In the genomic region with DNA sequence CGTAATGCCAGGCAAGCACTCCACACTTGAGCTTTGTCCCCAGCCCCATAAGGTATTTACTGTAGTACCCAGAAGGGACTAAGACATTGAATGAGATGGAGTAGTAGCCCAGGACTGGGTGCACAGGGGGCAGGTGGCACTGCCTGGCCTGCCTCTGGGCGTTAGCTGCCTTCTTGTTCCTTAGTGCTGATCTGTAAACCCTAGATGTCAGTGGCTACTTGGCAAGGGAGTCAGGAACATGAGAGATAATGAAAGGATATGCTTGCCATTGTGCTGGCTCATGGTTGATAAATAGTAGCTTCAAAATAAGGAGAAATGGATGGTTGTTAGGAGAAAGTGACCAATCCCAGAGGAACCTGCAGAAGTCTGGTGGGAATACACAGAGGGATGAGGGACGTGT, we compare ENCODE assay signal across 26 mouse cellular contexts.
DNase-seq lines count a peak whose midpoint lies in the region; ATAC-seq and TF ChIP-seq lines count a peak whose summit lies in the region.
"Had no signal": no experiment of that assay in that cellular context is flagged by ENCODE, and none has a peak within 500 bp of the region (broad histone marks: within the 10 kb centered on the region; RNA-seq: fewer than 3 reads in every experiment).

No protein-coding gene starts in this region.

- 90% methylated on average over 3 of the region's 3 CpGs for WGBS in embryonic facial prominence, embryonic 15.5 days
- 90% methylated on average over 3 of the region's 3 CpGs for WGBS in embryonic facial prominence, embryonic 10.5 days
- WGBS in lung, embryonic 16.5 days, result 80% methylated on average over 3 of the region's 3 CpGs
- 73% methylated on average over 3 of the region's 3 CpGs for WGBS in lung, adult 2 months
- 91% methylated on average over 3 of the region's 3 CpGs for WGBS in midbrain, embryonic 14.5 days

- H3K4me1 ChIP-seq in embryonic facial prominence, embryonic 15.5 days, result peaks cover 22% of the 10 kb centered on the region
- H3K4me1 ChIP-seq in embryonic facial prominence, embryonic 10.5 days, result peaks cover 23% of the 10 kb centered on the region
- peaks cover 11% of the 10 kb centered on the region for H3K4me1 ChIP-seq in lung, embryonic 16.5 days (replicated peaks; ENCODE audit: control insufficient read depth, insufficient read depth, low read length)
- H3K4me1 ChIP-seq in lung, adult 2 months (ENCODE audit: control insufficient read depth, insufficient read depth, low read length), result peaks cover 10% of the 10 kb centered on the region
- H3K4me1 ChIP-seq in midbrain, embryonic 14.5 days (ENCODE audit: control insufficient read depth, insufficient read depth, low read length), result no peaks in the 10 kb centered on the region
- H3K4me1 ChIP-seq: stomach, embryonic 15.5 days had no signal

- no peaks in the 10 kb centered on the region for H3K27me3 ChIP-seq in embryonic facial prominence, embryonic 15.5 days
- peaks cover 7% of the 10 kb centered on the region; the same call in 1 of the 2 replicates for H3K27me3 ChIP-seq in embryonic facial prominence, embryonic 10.5 days (replicated peaks; ENCODE audit: low read depth, poor library complexity, severe bottlenecking)
- H3K27me3 ChIP-seq in lung, embryonic 16.5 days (ENCODE audit: control insufficient read depth, insufficient read depth, low read depth, low read length), result no peaks in the 10 kb centered on the region
- H3K27me3 ChIP-seq in midbrain, embryonic 14.5 days (ENCODE audit: control insufficient read depth, insufficient read depth, low read length), result no peaks in the 10 kb centered on the region
- H3K27me3 ChIP-seq: heart, embryonic 15.5 days; intestine, embryonic 15.5 days; neural tube, embryonic 15.5 days; stomach, embryonic 15.5 days had no signal

- TF ChIP-seq CTCF in lung, adult 2 months (IDR thresholded peaks at IDR 0.05; ENCODE audit: insufficient read depth, low read length), result no peak

- H3K36me3 ChIP-seq in embryonic facial prominence, embryonic 15.5 days, result no peaks in the 10 kb centered on the region
- no peaks in the 10 kb centered on the region for H3K36me3 ChIP-seq in embryonic facial prominence, embryonic 10.5 days (replicated peaks)
- no peaks in the 10 kb centered on the region for H3K36me3 ChIP-seq in lung, embryonic 16.5 days (ENCODE audit: control insufficient read depth, insufficient read depth, low read length)
- H3K36me3 ChIP-seq in midbrain, embryonic 14.5 days (ENCODE audit: control insufficient read depth, insufficient read depth, low read length), result no peaks in the 10 kb centered on the region
- H3K36me3 ChIP-seq: forebrain, embryonic 10.5 days; heart, embryonic 15.5 days; intestine, embryonic 15.5 days; neural tube, embryonic 15.5 days; stomach, embryonic 15.5 days had no signal

- no peak for ATAC-seq in embryonic facial prominence, embryonic 15.5 days (ENCODE audit: insufficient number of reproducible peaks, low FRiP score, low TSS enrichment, low read depth)
- peak; percentile 24; the same call in 1 of the 2 replicates for ATAC-seq in lung, embryonic 16.5 days (ENCODE audit: low read depth)
- ATAC-seq in midbrain, embryonic 14.5 days (ENCODE audit: low FRiP score, low TSS enrichment), result no peak
- ATAC-seq: CD4-positive, CD25-positive, alpha-beta regulatory T cell, adult 4 months; forebrain, embryonic 16.5 days; hindbrain, embryonic 16.5 days; intestine, embryonic 15.5 days had no signal

- no peak overlapping the region for H3K4me2 ChIP-seq in embryonic facial prominence, embryonic 15.5 days (replicated peaks)
- H3K4me2 ChIP-seq in lung, embryonic 16.5 days (ENCODE audit: low read depth, low read length), result no peak overlapping the region
- no peak overlapping the region for H3K4me2 ChIP-seq in midbrain, embryonic 14.5 days (ENCODE audit: low read length)
- H3K4me2 ChIP-seq: heart, embryonic 15.5 days; intestine, embryonic 15.5 days; neural tube, embryonic 15.5 days; stomach, embryonic 15.5 days had no signal

- TF ChIP-seq POLR2A in lung, adult 2 months (IDR thresholded peaks at IDR 0.05; ENCODE audit: borderline replicate concordance, extremely low read depth, low read depth, low read length), result no peak

- no peaks in the 10 kb centered on the region for H3K9me3 ChIP-seq in embryonic facial prominence, embryonic 15.5 days (replicated peaks)
- no peaks in the 10 kb centered on the region for H3K9me3 ChIP-seq in embryonic facial prominence, embryonic 10.5 days
- H3K9me3 ChIP-seq in lung, embryonic 16.5 days (ENCODE audit: control insufficient read depth, low read length), result no peaks in the 10 kb centered on the region
- no peaks in the 10 kb centered on the region for H3K9me3 ChIP-seq in midbrain, embryonic 14.5 days (ENCODE audit: control insufficient read depth, low read length)
- H3K9me3 ChIP-seq: forebrain, embryonic 10.5 days; heart, embryonic 15.5 days; intestine, embryonic 15.5 days; neural tube, embryonic 15.5 days; stomach, embryonic 15.5 days had no signal

- H3K27ac ChIP-seq in embryonic facial prominence, embryonic 15.5 days (replicated peaks), result 0 out of 2 replicates have a peak overlapping the region, but pooled peaks have one; percentile 30
- H3K27ac ChIP-seq in embryonic facial prominence, embryonic 10.5 days (replicated peaks), result no peak overlapping the region
- H3K27ac ChIP-seq in lung, embryonic 16.5 days (ENCODE audit: low read length), result no peak overlapping the region; the same call in 1 of the 2 replicates
- H3K27ac ChIP-seq in midbrain, embryonic 14.5 days (replicated peaks; ENCODE audit: low read depth, low read length), result no peak overlapping the region
- H3K27ac ChIP-seq: heart, embryonic 15.5 days; intestine, embryonic 15.5 days; neural tube, embryonic 15.5 days; stomach, embryonic 15.5 days had no signal

- DNase-seq in embryonic facial prominence, embryonic 10.5 days (ENCODE audit: low spot score), result no peak
- DNase-seq in lung, adult 2 months, result no peak
- DNase-seq in lung, postnatal 14 days, result peak; percentile 27
- no peak for DNase-seq in midbrain, embryonic 14.5 days
- no peak for DNase-seq in adrenal gland, adult (ENCODE audit: inconsistent age in 2 of 2, low spot score in 1 of 2)
- DNase-seq: adrenal gland, postnatal 36 days; cerebellum, adult 11-12 months; cerebellum, postnatal 36 days; embryo, embryonic 11 days; gastrocnemius, postnatal 36 days; kidney, adult 8-10 months; kidney, postnatal 10 days; layer of hippocampus, postnatal 36 days; right cerebral cortex, adult 18-20 months; right cerebral cortex, postnatal 4 days; thymus, postnatal 4 days had no signal

- no peak overlapping the region for H3K9ac ChIP-seq in embryonic facial prominence, embryonic 15.5 days
- no peak overlapping the region for H3K9ac ChIP-seq in lung, embryonic 16.5 days (ENCODE audit: low read length)
- no peak overlapping the region for H3K9ac ChIP-seq in midbrain, embryonic 14.5 days (replicated peaks; ENCODE audit: low read length)
- H3K9ac ChIP-seq: heart, embryonic 15.5 days; intestine, embryonic 15.5 days; neural tube, embryonic 15.5 days; stomach, embryonic 15.5 days had no signal

- H3K4me3 ChIP-seq in embryonic facial prominence, embryonic 15.5 days (replicated peaks), result no peak overlapping the region
- H3K4me3 ChIP-seq in embryonic facial prominence, embryonic 10.5 days, result no peak overlapping the region
- H3K4me3 ChIP-seq in lung, embryonic 16.5 days (ENCODE audit: low read length), result no peak overlapping the region
- no peak overlapping the region for H3K4me3 ChIP-seq in lung, adult 2 months (replicated peaks; ENCODE audit: extremely low read depth, low read depth, low read length)
- H3K4me3 ChIP-seq in midbrain, embryonic 14.5 days (replicated peaks; ENCODE audit: low read depth, low read length), result no peak overlapping the region
- H3K4me3 ChIP-seq: forebrain, embryonic 10.5 days; heart, embryonic 15.5 days; intestine, embryonic 15.5 days; neural tube, embryonic 15.5 days; stomach, embryonic 15.5 days had no signal
